Mouse (Mus musculus) urinary bladder, postnatal 10 days (tissue): ENCODE data around the gene Cfap70.

Experiments
- DNase-seq: peaks from one replicate; pipeline ENCODE4 v3.0.0; 2022; ENCODE audit warnings: low spot score

Gene Cfap70

DNA sequence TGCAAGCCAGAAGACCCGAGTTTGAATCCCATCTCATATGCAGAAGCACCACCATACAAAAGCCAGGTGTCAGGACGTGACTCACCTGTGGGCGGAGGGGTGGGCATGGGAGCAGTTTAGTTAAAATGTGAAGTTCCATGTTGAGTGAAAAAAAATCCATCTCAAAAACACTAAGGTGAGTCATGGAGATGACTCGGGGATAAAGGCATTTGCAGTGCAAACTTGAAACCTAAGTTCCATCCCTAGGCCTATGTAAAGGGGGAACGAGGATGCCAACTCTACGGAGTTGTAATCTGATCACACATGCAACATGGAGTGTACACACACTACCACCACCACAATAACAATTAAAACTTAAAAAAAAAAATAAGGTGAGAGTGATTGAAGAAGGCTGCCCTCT is 29.0 kb downstream of the Cfap70 start:
- DNase-seq = no peak

DNA sequence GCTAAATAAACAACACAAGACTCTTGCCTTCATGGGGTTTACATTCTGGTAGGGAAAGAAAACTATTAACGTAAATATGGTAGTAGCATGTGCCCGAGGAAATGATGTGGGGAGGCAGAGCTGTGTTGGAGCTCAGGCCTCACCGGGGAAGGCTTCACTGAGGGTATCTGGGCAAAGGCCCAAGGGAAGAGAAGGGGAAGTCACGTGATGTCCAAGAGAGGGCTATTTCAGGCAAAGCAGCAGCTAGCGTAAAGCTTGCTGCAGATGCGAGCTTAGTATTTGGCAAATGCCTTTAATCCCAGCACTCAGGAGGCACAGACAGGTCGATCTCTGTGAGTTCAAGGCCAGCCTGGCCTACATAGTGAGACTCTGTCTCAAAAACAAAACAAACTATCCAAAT is 29.8 kb downstream of the Cfap70 start:
- DNase-seq = no peak

DNA sequence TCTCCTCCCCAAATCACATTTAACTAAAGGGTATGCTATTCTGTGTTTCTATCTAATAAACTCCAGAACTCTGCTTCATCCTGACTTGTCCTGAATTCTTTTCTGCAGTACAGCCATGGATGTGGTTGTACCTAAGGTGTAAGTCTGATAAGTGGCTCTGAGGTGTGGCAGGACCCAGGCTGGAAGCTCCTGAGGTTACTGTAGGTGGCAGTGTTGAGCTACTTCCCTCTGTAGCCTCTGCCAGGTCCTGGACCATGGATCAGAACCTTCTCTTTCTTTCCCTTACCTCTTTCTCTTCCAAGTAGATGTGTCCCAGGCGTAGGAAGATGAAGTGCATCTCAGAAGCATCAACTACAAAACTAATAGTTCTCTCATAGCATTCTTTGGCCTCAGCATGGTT is 52.0 kb downstream of the Cfap70 start:
- DNase-seq = no peak

DNA sequence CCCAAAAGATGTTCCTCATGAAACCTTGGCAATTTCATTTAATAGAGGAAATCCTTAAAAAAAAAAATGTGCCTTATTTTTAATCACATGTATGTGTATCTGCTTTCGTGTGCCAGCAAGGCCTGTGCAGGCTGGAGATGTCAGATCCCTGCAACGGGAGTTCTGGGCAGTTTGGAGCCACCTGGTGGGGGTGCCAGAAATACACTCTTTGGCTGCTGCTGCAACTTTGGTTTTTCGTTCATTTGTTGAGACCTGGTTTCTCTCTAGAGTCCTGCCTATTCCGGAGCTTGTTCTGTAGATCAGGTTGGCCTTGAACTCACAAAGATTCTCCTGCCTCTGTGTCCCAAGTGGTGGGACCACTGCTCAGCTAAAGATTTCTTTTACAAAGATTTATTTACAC is 53.2 kb downstream of the Cfap70 start:
- DNase-seq = no peak

DNA sequence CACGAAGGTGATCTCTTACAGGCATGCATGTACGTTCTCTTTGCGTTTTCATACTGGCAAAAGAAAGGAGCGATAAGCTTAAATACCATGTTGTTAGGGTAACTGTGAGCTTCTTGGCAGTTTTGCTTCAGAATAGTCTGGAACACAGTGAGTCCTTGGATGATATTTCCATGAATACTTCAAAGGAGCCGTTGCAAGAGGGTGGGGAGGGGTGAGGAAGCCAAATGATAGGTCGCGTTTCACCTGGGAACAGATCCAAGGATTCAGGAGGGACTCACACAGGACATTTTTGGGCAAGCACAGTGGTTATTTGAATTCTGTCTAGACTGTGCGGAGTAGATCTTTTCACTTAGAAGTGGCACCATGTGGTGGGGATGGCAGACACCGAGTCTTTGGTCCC is 54.8 kb downstream of the Cfap70 start:
- no peak for DNase-seq

DNA sequence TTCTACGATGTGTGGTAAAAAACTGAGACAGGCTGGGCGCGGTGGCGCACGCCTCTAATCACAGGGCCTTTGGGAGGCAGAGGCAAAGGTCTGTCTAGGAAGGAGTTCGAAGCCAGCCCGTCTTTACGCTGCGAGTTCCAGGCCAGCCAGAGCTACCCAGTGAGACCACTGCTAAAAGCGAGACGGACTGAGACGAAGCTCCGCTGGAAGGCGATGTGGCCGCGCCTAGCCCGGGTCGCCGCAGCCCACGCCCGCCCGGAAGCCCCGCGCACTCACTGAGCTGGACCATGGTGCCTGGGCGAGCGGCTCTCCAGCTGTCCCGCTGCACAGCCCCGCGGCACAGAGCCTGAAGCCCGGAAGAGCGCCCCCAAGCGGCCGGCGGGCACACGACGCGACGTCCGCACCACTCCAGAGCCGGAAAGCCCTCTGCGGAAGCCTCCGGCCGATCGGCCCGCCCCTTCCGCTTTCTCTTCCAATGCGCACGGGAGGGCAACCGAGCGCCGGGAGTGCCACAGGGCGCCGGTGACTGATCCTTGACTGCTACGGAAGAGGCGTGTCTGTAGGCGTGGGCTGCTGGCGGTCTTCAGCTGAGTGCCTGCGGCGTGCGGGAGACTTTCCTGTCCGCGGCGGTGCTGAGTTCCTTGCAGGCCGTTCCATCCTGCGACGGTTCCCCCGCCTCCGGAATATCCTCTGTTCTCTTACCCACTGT is 58.7 kb downstream of the Cfap70 start, which contains the start of gene Mrps16:
Mrps16 (minus strand) TSS at position 430 of the 709 bp plus-strand sequence.
- peak; percentile 73 for DNase-seq

DNA sequence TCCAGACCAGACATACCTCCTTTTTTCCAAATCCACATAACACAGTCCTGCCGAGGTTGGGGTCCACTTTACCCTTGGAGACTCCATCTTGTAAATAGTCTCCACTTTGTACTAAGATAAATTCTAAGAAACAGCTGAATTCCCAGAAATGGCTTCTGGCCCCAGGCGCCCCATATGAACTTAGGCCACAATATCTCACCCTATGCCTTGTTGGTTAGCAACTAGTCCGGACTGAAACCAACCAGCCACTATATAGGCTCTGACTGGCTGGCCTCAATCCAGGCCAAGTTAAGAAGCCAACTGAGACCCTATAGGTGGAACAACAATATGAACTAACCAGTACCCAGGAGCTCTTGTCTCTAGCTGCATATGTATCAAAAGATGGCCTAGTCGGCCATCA is 59.7 kb downstream of the Cfap70 start:
- no peak for DNase-seq

DNA sequence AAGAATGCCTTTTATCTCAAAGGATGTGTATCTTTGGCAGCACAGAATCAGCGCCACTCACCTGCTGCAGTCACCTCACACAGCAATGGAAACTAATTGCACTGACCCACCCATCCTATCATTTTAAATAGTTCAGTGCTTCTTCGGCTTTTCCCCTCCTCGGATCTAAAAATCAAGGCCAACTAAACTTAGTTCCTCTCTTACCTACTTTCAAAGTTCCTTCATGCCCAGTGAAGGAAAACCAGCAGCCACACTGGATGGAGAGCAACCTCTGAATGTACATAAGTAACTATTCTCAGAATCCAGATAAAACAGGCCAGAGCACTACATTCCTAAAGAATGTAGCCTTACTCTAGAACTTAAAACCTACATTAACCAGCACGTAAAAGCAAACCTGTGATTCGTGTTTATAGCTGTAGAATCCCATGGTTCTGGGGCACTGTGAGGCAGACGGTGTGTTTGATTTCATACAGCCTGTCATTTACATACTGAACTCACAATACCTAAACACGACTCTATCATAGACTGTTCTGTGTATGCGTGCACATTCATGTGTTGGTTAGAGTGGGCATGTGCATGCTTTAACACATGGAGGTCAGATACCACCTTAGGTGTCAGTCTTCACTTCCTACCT is 62.5 kb downstream of the Cfap70 start:
- DNase-seq = no peak

DNA sequence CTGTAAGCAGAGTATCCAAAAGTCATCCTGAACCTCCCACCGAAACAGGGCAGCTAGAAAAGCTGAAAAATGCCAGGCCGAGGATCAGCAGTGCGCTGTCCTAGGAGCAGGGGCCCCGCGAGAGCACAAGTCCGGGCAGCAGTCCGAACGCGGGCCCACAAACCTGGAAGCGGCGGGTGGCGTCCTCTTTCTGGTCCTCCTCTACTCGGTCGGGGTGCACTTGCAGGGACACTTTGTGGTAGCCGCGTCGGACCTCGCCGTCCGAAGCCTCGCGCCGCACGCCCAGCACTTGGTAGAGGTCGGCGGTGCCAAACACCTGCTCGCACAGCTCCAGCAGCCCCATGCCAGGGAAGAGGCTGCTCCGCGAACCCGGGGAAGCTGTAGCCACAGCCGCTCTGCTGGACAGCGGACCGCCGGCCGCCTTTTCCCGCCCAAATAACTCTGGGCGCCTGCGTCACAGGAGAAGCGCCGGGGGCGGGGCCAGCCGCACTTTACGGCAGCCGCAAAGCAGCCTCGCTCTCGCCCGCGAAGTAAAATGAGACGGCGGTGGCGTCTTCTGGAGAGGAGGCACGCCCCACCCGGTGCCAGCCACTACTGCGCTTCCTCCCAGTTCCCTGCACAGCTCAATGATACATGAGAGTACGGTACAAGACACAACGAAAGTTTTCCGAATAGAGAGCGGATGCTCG is 63.4 kb downstream of the Cfap70 start, which contains the start of gene Dnajc9:
Dnajc9 (minus strand) TSS at position 470 of the 689 bp plus-strand sequence.
- DNase-seq = peak; percentile 83

DNA sequence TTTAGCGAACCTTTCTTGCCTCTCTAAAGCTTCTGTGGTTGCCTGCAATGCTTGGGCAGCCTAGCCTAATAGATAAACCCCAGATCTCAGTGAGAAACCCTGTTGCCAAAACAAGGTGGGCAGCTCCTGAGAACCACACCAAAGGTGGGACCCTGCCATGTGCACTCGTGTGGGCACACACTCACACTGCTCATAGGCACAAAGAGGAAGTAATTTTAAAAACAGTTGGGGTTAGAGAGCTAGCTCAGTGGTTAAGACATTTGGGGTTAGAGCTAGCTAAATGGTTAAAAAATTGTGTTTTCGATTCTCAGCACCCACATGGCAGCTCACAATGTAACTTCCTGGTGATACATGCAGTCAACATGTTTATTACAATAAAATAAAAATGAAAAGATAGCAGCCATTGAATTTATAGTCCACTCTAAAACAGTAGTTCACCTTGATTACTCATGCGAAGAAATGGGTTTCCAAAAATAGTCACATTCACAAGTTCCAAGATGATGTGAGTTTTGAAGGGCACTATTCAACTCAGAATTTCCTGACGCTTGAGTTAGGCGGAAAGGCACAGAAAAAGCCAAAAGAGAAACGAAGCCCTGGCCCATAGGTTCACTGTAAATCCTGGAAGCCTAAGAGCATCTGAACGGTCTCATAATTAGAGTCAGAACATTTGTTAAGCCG is 72.1 kb downstream of the Cfap70 start:
- no peak for DNase-seq

DNA sequence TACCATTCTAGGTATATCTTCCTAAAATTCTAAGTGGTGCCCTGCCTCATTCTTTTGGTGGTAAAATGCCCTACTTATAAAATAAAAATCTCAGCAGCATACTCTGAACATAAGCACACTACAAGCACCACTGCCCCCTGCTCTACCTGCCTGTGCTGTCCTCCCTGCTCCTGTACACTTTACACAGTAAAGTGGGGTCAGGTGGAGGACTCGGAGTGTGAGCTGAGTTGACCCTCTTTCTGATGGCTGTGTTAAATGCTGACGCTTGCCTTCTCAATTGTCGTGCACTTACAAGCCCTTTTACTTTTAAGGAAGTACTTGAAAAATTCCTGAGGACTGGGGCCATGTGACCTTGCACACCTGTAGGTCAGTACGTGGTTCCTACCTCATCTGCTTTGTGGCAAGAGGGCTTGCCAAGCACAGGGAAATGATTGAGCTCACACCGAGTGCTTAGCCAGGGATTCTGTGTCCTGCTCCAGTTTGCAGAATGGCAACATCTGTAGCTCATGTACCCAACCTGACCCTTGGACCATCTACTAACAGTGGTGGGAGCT is 72.9 kb downstream of the Cfap70 start:
- DNase-seq = no peak

DNA sequence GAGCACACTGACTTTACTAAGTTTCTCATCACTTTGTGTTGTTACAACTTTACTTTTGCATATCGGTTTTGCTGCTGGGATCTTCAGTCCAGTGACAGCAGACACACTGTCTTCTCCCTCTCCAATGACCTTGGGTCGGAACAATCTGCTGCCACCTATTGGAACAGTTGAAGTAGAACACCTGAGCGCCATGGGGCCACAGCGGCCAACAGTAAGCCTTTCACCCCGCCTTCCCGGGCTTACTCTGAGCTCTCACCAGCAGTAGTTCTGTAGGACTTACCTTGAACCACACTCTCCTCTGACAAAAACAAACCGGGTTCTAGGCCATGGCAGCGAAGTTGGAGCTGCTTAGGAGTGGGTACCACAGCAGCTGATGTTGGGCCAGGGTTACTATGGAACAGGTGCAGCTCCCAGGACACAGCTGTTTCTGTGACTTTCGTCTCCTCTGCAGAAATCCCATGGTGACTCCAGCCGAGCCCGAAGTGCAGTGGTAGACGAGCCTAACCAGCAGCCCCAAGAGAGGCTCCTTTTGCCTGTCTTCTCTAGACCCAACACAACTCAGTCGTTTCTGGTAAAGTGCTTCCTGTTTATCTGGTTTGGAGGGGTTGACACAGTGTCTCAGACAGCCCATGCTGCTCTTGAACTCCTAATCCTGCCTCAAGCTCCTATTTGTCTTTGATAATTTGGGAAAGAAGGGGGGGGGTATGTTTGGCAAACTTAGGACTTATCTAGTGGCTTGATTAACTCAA is 73.5 kb downstream of the Cfap70 start:
- DNase-seq = no peak

DNA sequence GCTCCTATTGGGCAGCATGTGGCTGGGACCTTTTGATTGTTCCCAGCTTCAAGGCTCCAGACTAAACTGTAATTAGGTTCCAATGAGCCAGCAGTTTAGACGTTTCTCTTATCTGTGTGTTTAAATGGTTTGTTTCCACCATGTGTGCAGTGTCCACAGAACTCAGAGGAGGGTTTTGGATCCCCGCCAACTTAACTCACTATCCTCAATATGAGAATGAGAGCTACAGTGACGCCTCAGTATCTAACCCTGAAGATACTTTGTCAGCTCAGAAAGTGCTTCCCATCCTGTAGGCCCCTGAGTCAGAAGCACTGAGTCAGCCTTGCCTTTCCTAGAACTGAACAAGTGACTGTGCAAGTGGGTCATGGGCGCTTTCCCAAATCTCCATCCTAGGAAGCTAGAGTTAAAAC is 74.9 kb downstream of the Cfap70 start:
- no peak for DNase-seq

DNA sequence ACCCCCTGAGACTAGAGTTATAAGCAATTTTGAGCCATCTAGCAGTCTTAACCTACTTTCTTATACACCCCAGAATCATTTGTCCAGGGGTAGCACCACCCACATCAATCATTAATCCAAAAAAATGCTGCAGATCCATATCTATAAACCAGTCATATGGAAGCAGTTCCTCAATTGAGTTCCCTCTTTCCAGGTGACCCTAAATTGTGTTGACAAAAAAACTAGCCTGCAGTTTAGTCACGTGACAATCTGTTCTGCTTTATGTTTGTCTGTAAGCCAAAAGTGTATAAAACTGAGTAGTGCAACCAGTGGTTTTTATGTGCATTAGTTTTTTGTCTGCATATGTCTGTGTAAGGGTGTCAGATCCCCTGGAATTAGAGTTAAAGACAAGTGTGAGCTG is 80.2 kb downstream of the Cfap70 start:
- no peak for DNase-seq

DNA sequence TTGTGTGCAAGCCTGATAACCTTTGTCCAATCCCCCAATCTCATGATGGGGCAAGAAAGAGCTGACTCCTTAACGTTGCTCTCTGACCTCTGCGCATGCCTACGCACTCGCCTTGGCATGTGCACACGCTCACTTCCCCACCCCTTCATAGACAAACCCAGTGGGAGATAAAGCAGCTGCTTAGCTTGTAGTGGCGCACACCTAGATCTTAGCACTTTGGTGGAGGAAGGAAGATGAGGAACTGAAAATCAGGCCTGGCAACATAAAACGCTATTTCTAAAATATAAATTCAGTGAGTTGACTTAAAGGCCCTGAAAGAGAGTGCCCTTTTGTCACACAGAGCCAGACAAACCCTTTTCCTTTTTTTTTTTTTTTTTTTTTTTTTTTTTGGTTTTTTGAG is 81.2 kb downstream of the Cfap70 start:
- no peak for DNase-seq

DNA sequence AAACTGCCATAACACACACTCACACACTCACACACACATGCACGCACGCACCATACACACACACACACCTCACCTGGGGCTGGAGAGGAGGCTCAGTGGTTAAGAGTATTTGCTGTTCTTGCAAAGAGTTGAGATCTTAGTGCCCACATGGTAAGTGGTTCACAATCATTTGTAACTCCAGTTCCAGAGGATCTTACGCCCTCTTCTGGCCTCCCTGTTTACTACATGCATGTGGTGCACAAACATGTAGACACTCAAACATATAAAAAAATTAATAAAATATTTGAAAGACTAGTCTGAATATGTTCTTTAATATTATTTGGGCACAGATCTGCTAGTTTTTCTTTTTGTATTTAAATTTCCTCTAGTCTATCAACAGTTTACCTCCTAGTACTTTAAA is 83.8 kb downstream of the Cfap70 start:
- DNase-seq = no peak

DNA sequence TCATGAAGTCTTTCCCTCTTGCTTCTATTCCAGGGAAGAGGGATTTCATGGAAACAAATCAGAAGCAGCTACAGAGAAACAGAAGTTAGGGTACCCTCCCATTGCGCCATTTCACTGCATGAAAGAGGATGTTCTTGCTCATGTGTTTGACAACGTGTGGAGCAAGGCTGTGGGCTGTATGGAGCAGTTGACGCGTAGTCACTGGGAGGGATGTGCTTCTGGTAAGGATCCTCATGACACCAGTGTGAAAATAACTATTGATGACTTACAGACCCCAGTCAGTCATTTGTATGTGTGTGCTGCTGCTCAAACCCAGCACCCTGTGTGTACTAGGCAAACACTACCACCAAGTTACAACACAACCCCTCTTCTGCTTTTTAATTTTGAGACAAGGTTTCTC is 88.8 kb downstream of the Cfap70 start:
- no peak for DNase-seq

DNA sequence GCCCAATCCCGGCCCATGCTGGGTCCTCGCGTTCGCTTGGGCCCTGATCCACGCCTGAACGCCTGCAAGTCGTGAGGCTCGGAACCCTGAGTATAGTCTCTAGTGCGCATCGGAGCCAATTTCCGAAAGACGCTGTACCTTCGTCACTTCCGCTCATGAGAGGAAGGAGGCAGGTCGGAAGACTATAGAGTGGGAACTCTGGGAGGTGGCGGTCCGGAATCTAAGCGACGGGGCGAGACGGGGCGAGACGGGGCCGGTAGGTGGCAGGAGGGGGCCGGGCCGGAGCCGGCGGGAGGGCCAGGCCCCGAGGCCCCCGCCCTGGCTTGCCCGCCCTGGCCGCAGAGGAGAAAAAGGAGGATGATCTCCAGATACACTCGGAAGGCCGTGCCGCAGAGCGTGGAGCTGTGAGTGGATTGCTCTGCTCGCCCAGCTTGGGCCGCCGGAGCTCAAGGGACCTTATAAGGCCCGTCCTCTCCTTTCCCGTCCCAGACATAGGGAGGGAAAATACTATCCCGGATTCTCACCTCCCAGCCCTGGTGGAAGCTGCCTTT is 104.0 kb downstream of the Cfap70 start, which contains the start of the genes Ecd and Fam149b:
Ecd (minus strand) TSS at position 131 of the 551 bp plus-strand sequence.
Fam149b (plus strand) TSS at position 172 of the 551 bp plus-strand sequence.
- peak; percentile 66 for DNase-seq

DNA sequence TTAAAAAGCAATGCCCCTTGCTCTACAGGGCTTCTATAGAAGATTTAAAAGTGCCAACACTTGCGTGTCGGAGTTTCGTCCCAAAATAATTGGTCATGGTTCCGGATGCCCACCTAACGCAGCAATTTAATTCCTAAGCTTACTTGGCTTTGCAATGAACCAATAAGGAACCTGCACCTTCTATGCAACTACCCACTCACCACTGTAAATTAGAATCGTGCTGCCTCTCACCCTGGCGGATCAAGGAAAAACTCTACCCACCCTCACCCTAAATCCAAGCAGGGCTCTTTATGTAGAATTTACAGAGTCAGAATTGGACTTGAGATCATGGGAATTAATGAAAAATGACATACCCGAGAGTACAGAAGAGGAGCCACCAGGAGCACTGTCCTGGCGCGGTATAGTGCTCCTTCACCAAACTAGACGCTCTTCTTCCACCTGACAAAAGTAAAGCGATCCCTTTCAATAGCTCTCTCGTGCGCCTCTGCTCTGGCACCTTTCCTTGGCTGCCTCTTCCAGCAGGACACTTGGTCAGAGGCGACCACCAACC is 104.5 kb downstream of the Cfap70 start:
- no peak for DNase-seq

DNA sequence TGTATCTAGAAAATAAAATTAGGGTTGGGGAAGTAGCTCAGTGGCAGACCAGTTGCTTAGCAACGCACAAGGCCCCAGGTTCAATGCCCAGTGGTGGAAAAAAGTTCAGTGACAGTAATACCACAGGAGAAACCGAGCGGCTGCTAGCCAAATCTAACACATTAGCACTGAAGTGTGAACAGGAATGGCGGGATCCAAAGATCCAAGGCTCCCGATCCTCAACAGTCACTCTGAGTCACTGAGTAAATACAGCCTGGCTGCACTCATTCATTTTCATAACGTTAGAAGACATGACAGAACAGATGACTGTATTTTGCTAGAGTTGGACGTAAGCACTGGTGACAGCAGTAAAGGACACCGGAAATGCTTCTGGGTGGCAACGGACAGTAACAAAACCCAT is 106.1 kb downstream of the Cfap70 start:
- DNase-seq = no peak
